Mouse (Mus musculus) adrenal gland (tissue): Measurements from ENCODE around the gene Kcnh4.

Source experiments
- intact Hi-C: fragments of 180-260 bp; cut with DNase I; formaldehyde crosslinking; loops from one replicate; pipeline ENCODE4 v1.15.1; 2025

Kcnh4 gene

GRCm38 (mm10) chr11:100711783-100712615 lies 47.7 kb downstream of the Kcnh4 start, which contains the start of gene Kat2a:
Kat2a (minus strand) TSS chr11:100712465.
- intact Hi-C loops, result loop anchor here (5.0 kb wide), 2 partner anchors 35 to 50 kb away; partner anchors contain the start of gene Hcrt

DNA sequence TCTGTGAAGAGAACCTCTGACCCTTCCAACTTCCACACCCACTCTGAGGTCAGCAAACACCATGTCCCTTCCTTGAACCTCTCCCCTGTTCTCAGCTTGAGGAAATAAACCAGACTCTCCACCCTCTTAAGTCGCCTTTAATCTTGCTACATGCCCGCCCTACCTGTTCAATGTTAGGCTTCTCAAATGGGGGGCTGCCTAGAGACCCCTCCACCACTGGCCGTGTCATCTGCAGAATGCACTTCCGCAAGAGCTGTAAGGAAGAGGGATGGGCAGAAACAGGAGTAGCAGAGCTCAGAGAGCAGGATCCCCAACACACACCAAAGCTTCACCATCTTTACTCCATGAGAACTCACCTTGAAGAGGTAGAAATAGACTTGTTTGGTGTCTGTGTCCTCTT lies 48.8 kb downstream of the Kcnh4 start:
- intact Hi-C loops, result loop anchor here (5.0 kb wide), 2 partner anchors 36 to 51 kb away; partner anchors contain the start of gene Hcrt

GRCm38 (mm10) chr11:100710528-100710927 lies 49.2 kb downstream of the Kcnh4 start:
- intact Hi-C loops, result loop anchor here (5.0 kb wide), 2 partner anchors 37 to 52 kb away; partner anchors contain the start of gene Hcrt

DNA sequence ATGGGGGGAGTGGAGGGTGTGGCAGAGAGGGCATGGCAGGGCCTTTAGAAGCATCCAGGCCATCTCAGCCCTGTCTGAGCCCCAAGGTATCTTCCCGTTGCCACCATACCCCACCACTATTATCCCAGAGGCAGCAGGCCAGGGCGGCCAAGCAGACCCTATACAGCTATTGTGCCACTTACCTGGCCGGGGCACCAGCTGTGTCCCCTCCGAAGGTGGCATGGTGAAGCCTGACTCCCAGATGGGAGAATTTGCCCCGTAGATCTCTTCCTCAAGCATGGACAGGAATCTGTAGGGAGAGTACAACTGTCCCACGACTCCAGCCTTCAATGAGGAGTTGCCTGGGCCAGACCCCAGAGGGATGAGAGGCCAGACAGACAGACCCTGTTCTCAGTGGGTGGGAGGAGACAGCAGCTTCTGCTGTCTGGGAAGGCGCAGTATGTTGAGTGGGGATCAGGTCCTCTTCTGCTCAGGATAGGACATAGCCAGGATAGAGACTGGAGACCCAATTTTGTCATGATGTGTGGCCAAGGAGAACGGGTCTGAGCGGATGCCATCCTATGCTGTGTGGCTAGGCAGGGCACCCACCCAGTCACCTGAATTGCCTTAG lies 50.4 kb downstream of the Kcnh4 start:
- intact Hi-C loops, result no loop called here

- intact Hi-C loops, result no loop called here
Observed at GRCm38 (mm10) chr11:100705095-100705747, 54.5 kb downstream of the Kcnh4 start.

- intact Hi-C loops, result loop anchor here (5.0 kb wide), 1 partner anchor 132 kb away; the partner anchor contains the start of gene Cnp
Observed at GRCm38 (mm10) chr11:100703851-100704531, 55.8 kb downstream of the Kcnh4 start, which contains the start of gene Dhx58. Dhx58 (minus strand) TSS chr11:100704271.

- intact Hi-C loops, result loop anchor here (5.0 kb wide), 1 partner anchor 131 kb away; the partner anchor contains the start of gene Cnp
Observed at GRCm38 (mm10) chr11:100703366-100703765, 56.4 kb downstream of the Kcnh4 start.

GRCm38 (mm10) chr11:100702906-100703305 lies 56.8 kb downstream of the Kcnh4 start:
- intact Hi-C loops, result loop anchor here (5.0 kb wide), 1 partner anchor 131 kb away; the partner anchor contains the start of gene Cnp

- intact Hi-C loops, result loop anchor here (5.0 kb wide), 1 partner anchor 130 kb away; the partner anchor contains the start of gene Cnp
Observed at GRCm38 (mm10) chr11:100702081-100702851, 57.5 kb downstream of the Kcnh4 start.

DNA sequence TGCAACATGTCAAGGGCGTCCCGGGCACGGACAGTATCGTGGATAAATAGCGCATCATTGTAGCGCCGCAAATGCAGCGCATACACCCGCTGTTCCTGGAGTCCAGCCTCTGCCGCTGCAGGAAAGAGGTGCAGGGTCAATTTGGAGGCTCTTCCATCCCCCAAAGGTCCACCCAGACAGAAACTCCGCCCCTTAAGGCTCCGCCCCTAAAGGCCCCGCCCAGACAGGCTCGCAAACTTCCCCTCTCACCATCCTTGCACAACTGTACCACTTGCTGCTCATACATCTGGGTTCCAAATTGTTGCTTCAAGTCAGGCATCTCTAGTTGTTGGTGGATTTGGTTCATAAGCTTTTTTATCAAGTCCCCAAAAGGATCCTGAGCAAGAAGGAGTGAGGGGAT lies 58.4 kb downstream of the Kcnh4 start:
- intact Hi-C loops, result loop anchor here (2.0 to 5.0 kb wide), 2 partner anchors 129 to 274 kb away; partner anchors contain the start of gene Cnp

GRCm38 (mm10) chr11:100700710-100701109 lies 59.0 kb downstream of the Kcnh4 start:
- intact Hi-C loops, result loop anchor here (2.0 to 5.0 kb wide), 2 partner anchors 128 to 274 kb away; partner anchors contain the start of gene Cnp

- intact Hi-C loops, result no loop called here
Observed at GRCm38 (mm10) chr11:100697921-100698320, 61.8 kb downstream of the Kcnh4 start.

DNA sequence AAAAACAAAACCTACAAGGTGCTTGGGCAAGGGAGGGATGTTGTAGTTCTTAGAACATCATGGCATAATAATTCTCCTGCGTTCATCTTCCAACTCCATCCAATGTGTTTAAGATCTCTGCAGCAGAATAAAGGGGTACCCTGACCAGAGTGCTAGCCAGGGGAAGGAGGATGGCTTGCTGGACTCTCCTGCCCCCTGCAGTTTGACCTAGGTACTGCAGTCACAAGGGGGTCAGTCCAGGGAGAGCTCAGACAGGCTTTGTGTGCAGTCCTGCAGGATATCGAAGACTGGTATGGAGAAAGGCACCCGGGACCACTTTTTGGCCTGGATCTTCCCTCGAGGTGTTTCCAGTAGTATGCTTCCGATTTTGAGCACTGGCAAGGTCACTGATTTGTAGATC lies 64.8 kb downstream of the Kcnh4 start:
- intact Hi-C loops, result loop anchor here (1.0 to 5.0 kb wide), 2 partner anchors 53 to 69 kb away; no protein-coding TSS in a partner anchor

GRCm38 (mm10) chr11:100693154-100693553 lies 66.6 kb downstream of the Kcnh4 start:
- intact Hi-C loops, result loop anchor here (5.0 kb wide), 1 partner anchor 51 kb away; no protein-coding TSS in a partner anchor

DNA sequence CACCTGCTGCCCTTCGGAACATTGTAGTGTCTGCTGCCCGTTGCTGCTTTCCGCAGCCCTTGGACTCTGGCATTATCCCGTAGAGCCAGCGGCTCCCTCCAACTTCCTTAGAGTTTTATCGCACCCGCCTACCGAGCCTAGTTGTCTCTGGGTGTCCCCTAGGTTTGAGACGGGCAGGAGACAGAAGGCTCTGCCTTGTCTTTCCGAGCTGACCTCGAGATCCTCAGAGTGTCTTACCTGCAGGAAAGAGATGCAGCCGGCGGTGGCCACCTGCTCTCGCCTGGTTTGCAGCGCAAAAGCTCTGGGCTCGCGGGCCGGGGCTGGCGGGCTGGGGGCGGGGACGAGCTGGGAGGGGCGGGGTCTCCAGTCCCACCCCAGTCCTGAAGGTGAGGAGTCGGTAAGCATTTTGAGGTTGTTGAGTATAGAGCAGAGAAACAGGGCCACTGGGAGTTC lies 67.6 kb downstream of the Kcnh4 start, which contains the start of gene Zfp385c:
Gene Zfp385c (minus strand): TSS at position 292 of the 453 bp plus-strand sequence.
- intact Hi-C loops, result loop anchor here (5.0 kb wide), 1 partner anchor 50 kb away; no protein-coding TSS in a partner anchor

- intact Hi-C loops, result loop anchor here (5.0 kb wide), 1 partner anchor 48 kb away; no protein-coding TSS in a partner anchor
Observed at GRCm38 (mm10) chr11:100690389-100690788, 69.4 kb downstream of the Kcnh4 start.
